Mouse (Mus musculus) liver, postnatal 0 days (tissue): ENCODE measurements around the gene Adcy10.

Experiments used
- CTCF ChIP-seq: sonication (generic); IDR thresholded peaks from 2 replicates; pipeline ENCODE4 v1.5.1; 2016; ENCODE audit warnings: antibody characterized with exemption, low read depth
- EP300 ChIP-seq: IDR thresholded peaks from 2 replicates; pipeline ENCODE4 v1.6.1; 2016; ENCODE audit warnings: antibody characterized with exemption, low read depth, mild to moderate bottlenecking

- TF ChIP-seq CTCF (no peak), EP300 (no peak)
Measured at GRCm38 (mm10) chr1:165605774-165606173, 120.8 kb downstream of the Adcy10 start.
